Mouse (Mus musculus) gastrocnemius, adult 18-20 months (tissue): ENCODE measurements around the gene Hist1h2ad. TPM values are rescaled to one million over a fixed set of nuclear protein-coding genes. Genes with fewer than 3 reads are reported as not detected.

Experiments used
- DNase-seq: peaks from one replicate; pipeline ENCODE4 v3.0.0; 2021; ENCODE audit warnings: low spot score
- microRNA-seq: library from miRNA; unstranded; fragments of <30 nt; microRNA quantifications from one replicate; pipeline ENCODE4 v1.2.0, GENCODE M21; 2021
- total RNA-seq, 2 experiments: library from RNA; stranded (reverse); gene quantifications; 2 replicates each; pipeline ENCODE4 v1.2.3; 2021

Gene Hist1h2ad
- total RNA-seq, 2 experiments from 2014 or later = 0.80 to 1.7 TPM

GRCm38 (mm10) chr13:23620056-23620732 lies 46.0 kb downstream of the Hist1h2ad start:
- no peak for DNase-seq

GRCm38 (mm10) chr13:23620733-23621531 lies 46.8 kb downstream of the Hist1h2ad start, which contains the start of gene Hist1h2be:
Gene Hist1h2be (minus strand): TSS chr13:23621124.
- DNase-seq = peak; percentile 62

GRCm38 (mm10) chr13:23621532-23622174 lies 47.5 kb downstream of the Hist1h2ad start:
- peak; percentile 76 for DNase-seq

- peak; percentile 83 for DNase-seq
Measured at GRCm38 (mm10) chr13:23622175-23622671, 48.0 kb downstream of the Hist1h2ad start, which contains the start of gene Hist1h1e. Gene Hist1h1e (minus strand): TSS chr13:23622558.

- no peak for DNase-seq
Measured at GRCm38 (mm10) chr13:23622861-23623450, 48.8 kb downstream of the Hist1h2ad start.

Small RNAs within 50 kb of the gene (microRNA-seq; reads per million reads assigned to microRNA genes)
- gene Gm44297 (not detected), gene Gm44359 (not detected), gene Gm44394 (not detected)

Other genes starting within 250 kb of the Hist1h2ad start
- gene Zfp322a, start 205.2 kb upstream of the Hist1h2ad start, total RNA-seq = 10 to 100 TPM in 1 of 2 experiments, 1 to 10 TPM in 1; 9.9 to 11.7 TPM
- gene Abt1, start 150.5 kb upstream of the Hist1h2ad start, total RNA-seq = 1 to 10 TPM; 3.8 to 4.2 TPM
- gene Btn1a1, start 108.5 kb upstream of the Hist1h2ad start, total RNA-seq = not detected
- gene Btn2a2, start 85.5 kb upstream of the Hist1h2ad start, total RNA-seq = not detected
- 100 to 1,000 TPM; 149 to 163 TPM for gene Hist1h4h, start 43.3 kb upstream of the Hist1h2ad start, total RNA-seq
- 1 to 10 TPM in 1 of 2 experiments, under 1 TPM in 1; 0.73 to 1.9 TPM for gene Hist1h2af, start 40.5 kb upstream of the Hist1h2ad start, total RNA-seq
- gene Hist1h3g, start 39.0 kb upstream of the Hist1h2ad start, total RNA-seq = under 1 TPM; 0.55 to 0.57 TPM
- gene Hist1h2bh, start 31.0 kb upstream of the Hist1h2ad start, total RNA-seq = 1 to 10 TPM; 1.0 to 1.1 TPM
- gene Hist1h3f, start 30.3 kb upstream of the Hist1h2ad start, total RNA-seq = 1 to 10 TPM; 3.0 to 4.8 TPM
- gene Hist1h4f, start 22.7 kb upstream of the Hist1h2ad start, total RNA-seq = 10 to 100 TPM in 1 of 2 experiments, 1 to 10 TPM in 1; 8.3 to 12.3 TPM
- under 1 TPM; 0.83 to 0.89 TPM for gene Hist1h1d, start 21.1 kb upstream of the Hist1h2ad start, total RNA-seq
- 10 to 100 TPM; 11.6 to 12.3 TPM for gene Hist1h3e, start 12.0 kb upstream of the Hist1h2ad start, total RNA-seq
- gene Hist1h2ae, start 3.2 kb upstream of the Hist1h2ad start, total RNA-seq = under 1 TPM; 0.41 to 0.85 TPM
- 1 to 10 TPM; 2.2 to 3.7 TPM for gene Hist1h2bg, start 3.0 kb upstream of the Hist1h2ad start, total RNA-seq
- 1 to 10 TPM; 1.3 to 5.3 TPM for gene Hist1h2bf, start 185 bp upstream of the Hist1h2ad start, total RNA-seq
- 1 to 10 TPM; 3.2 to 3.7 TPM for gene Hist1h3d, start 1.4 kb downstream of the Hist1h2ad start, total RNA-seq
- gene Hist1h4d, start 7.2 kb downstream of the Hist1h2ad start, total RNA-seq = 10 to 100 TPM; 33.6 to 46.4 TPM
- gene Hist1h2be, start 46.7 kb downstream of the Hist1h2ad start, total RNA-seq = 10 to 100 TPM; 13.2 to 15.7 TPM
- gene Hist1h1e, start 48.2 kb downstream of the Hist1h2ad start, total RNA-seq = 10 to 100 TPM; 31.1 to 41.1 TPM
- gene Hist1h2ac, start 109.6 kb downstream of the Hist1h2ad start, total RNA-seq = 1 to 10 TPM in 1 of 2 experiments, under 1 TPM in 1; 0.68 to 1.3 TPM
- gene Hist1h2bc, start 109.8 kb downstream of the Hist1h2ad start, total RNA-seq = 10 to 100 TPM; 66.4 to 69.8 TPM
- gene Hist1h1t, start 121.4 kb downstream of the Hist1h2ad start, total RNA-seq = not detected
- gene Hist1h4c, start 124.1 kb downstream of the Hist1h2ad start, total RNA-seq = 10 to 100 TPM; 57.1 to 66.2 TPM
- gene Hfe, start 136.5 kb downstream of the Hist1h2ad start, total RNA-seq = 10 to 100 TPM; 25.6 to 25.7 TPM
- 100 to 1,000 TPM; 157 to 219 TPM for gene Hist1h1c, start 164.4 kb downstream of the Hist1h2ad start, total RNA-seq
- gene Hist1h3c, start 171.2 kb downstream of the Hist1h2ad start, total RNA-seq = not detected
- 1 to 10 TPM; 1.3 to 1.4 TPM for gene Hist1h2bb, start 172.4 kb downstream of the Hist1h2ad start, total RNA-seq
- under 1 TPM in 1 of 2 experiments, not detected in 1; 0.82 TPM for gene Hist1h2ab, start 176.7 kb downstream of the Hist1h2ad start, total RNA-seq
- gene Hist1h3b, start 177.9 kb downstream of the Hist1h2ad start, total RNA-seq = 1 to 10 TPM in 1 of 2 experiments, not detected in 1; 1.3 TPM
- 1 to 10 TPM; 1.6 to 1.9 TPM for gene Hist1h4b, start 182.6 kb downstream of the Hist1h2ad start, total RNA-seq
- gene Hist1h4a, start 186.8 kb downstream of the Hist1h2ad start, total RNA-seq = 1 to 10 TPM in 1 of 2 experiments, under 1 TPM in 1; 0.89 to 2.8 TPM
- 1 to 10 TPM; 5.1 to 5.3 TPM for gene Hist1h3a, start 188.0 kb downstream of the Hist1h2ad start, total RNA-seq
- under 1 TPM; 0.66 to 0.76 TPM for gene Hist1h1a, start 189.3 kb downstream of the Hist1h2ad start, total RNA-seq
- not detected for gene Trim38, start 195.5 kb downstream of the Hist1h2ad start, total RNA-seq
- gene Slc17a2, start 232.6 kb downstream of the Hist1h2ad start, total RNA-seq = not detected